Mouse (Mus musculus): ENCODE data around the gene Dvl1. TPM values are rescaled to one million over a fixed set of nuclear protein-coding genes. Genes with fewer than 3 reads are reported as not detected.

Dvl1 gene
- polyA plus RNA-seq, 1 experiment from 2014 or later = 32.1 TPM

- no peak overlapping the region for H3K4me2 ChIP-seq (replicated peaks)
- H3K27me3 ChIP-seq (replicated peaks) = no peaks in the 10 kb centered on the region
- no peak overlapping the region for H3K4me3 ChIP-seq
- H3K27ac ChIP-seq = no peak overlapping the region
- WGBS = 34% methylated on average over 13 of the region's 13 CpGs
- no peaks in the 10 kb centered on the region for H3K4me1 ChIP-seq
- ATAC-seq (ENCODE audit: low FRiP score, low read depth) = no peak
- peaks cover 76% of the 10 kb centered on the region for H3K36me3 ChIP-seq
- H3K9ac ChIP-seq = no peak overlapping the region
- H3K9me3 ChIP-seq = no peaks in the 10 kb centered on the region
These were observed 12.1 kb downstream of the Dvl1 start for GRCm38 (mm10) chr4:155859318-155859717.

- 90% methylated on average over 7 of the region's 7 CpGs for WGBS
- H3K36me3 ChIP-seq = peaks cover 68% of the 10 kb centered on the region
- ATAC-seq (ENCODE audit: low FRiP score, low read depth) = no peak
These were observed 14.6 kb downstream of the Dvl1 start for GRCm38 (mm10) chr4:155861787-155862186.

GRCm38 (mm10) chr4:155863001-155863400 is 15.8 kb downstream of the Dvl1 start, which contains the start of gene Tas1r3:
Gene Tas1r3, minus strand, starts transcription at chr4:155863362.
- no peak within 1 kb of the TSS for H3K4me2 ChIP-seq (replicated peaks)
- H3K9ac ChIP-seq = no peak within 1 kb of the TSS
- H3K9me3 ChIP-seq = no peaks in the 10 kb centered on the region
- no peak for ATAC-seq (ENCODE audit: low FRiP score, low read depth)
- H3K27me3 ChIP-seq (replicated peaks) = no peaks in the 10 kb centered on the region
- WGBS = 79% methylated on average over 5 of the region's 5 CpGs
- no peak within 1 kb of the TSS for H3K4me3 ChIP-seq
- H3K4me1 ChIP-seq = peaks cover under 1% of the 10 kb centered on the region; the same call in 1 of the 2 replicates
- peaks cover 57% of the 10 kb centered on the region for H3K36me3 ChIP-seq
- H3K27ac ChIP-seq = no peak within 1 kb of the TSS

More at GRCm38 (mm10) chr4:155861787-155862186, 14.6 kb downstream of the Dvl1 start:
- H3K9me3 ChIP-seq = no peaks in the 10 kb centered on the region
- no peaks in the 10 kb centered on the region for H3K27me3 ChIP-seq (replicated peaks)
- no peaks in the 10 kb centered on the region for H3K4me1 ChIP-seq
- no peak overlapping the region for H3K4me3 ChIP-seq
- H3K27ac ChIP-seq = no peak overlapping the region
- H3K9ac ChIP-seq = no peak overlapping the region
- no peak overlapping the region for H3K4me2 ChIP-seq (replicated peaks)

GRCm38 (mm10) chr4:155868614-155869298 is 21.6 kb downstream of the Dvl1 start:
- peak overlapping the region; percentile 77 for H3K9ac ChIP-seq
- H3K36me3 ChIP-seq = peaks cover 36% of the 10 kb centered on the region
- no peaks in the 10 kb centered on the region for H3K27me3 ChIP-seq (replicated peaks)
- H3K27ac ChIP-seq = no peak overlapping the region
- H3K9me3 ChIP-seq = no peaks in the 10 kb centered on the region
- H3K4me2 ChIP-seq (replicated peaks) = peak overlapping the region; percentile 98
- H3K4me3 ChIP-seq = peak overlapping the region; percentile 70
- peaks cover 17% of the 10 kb centered on the region for H3K4me1 ChIP-seq
- WGBS = 8% methylated on average over 22 of the region's 22 CpGs
- ATAC-seq (ENCODE audit: low FRiP score, low read depth) = no peak; the same call in none of the 2 replicates

- Histone ChIP-seq H3K36me3 (peaks cover 43% of the 10 kb centered on the region), H3K9ac (peak within 1 kb of the TSS; percentile 77), H3K4me2 (replicated peaks) (peak within 1 kb of the TSS; percentile 98), H3K4me1 (peaks cover 17% of the 10 kb centered on the region), H3K27me3 (replicated peaks) (no peaks in the 10 kb centered on the region), H3K4me3 (peak within 1 kb of the TSS; percentile 70), H3K27ac (peak within 1 kb of the TSS; percentile 10; the same call in 1 of the 2 replicates), H3K9me3 (no peaks in the 10 kb centered on the region)
- WGBS = under 1% methylated on average over 63 of the region's 63 CpGs
- ATAC-seq (ENCODE audit: low FRiP score, low read depth) = peak; percentile 95
These were observed 22.3 kb downstream of the Dvl1 start, which contains the start of the genes Cptp and Ints11 for GRCm38 (mm10) chr4:155869317-155870033. Gene Cptp, minus strand, starts transcription at chr4:155869440. Gene Ints11, plus strand, starts transcription at chr4:155869546.

- Histone ChIP-seq H3K4me2 (replicated peaks) (no peak overlapping the region), H3K27me3 (replicated peaks) (no peaks in the 10 kb centered on the region), H3K36me3 (peaks cover 46% of the 10 kb centered on the region), H3K27ac (no peak overlapping the region), H3K9ac (no peak overlapping the region), H3K4me3 (no peak overlapping the region), H3K9me3 (no peaks in the 10 kb centered on the region), H3K4me1 (peaks cover 17% of the 10 kb centered on the region)
- WGBS = 95% methylated on average over 7 of the region's 7 CpGs
- no peak for ATAC-seq (ENCODE audit: low FRiP score, low read depth)
These were observed 24.2 kb downstream of the Dvl1 start for GRCm38 (mm10) chr4:155871404-155871803.

- peaks cover 49% of the 10 kb centered on the region for H3K36me3 ChIP-seq
- H3K4me2 ChIP-seq (replicated peaks) = no peak overlapping the region
- no peaks in the 10 kb centered on the region for H3K9me3 ChIP-seq
- WGBS = 87% methylated on average over 3 of the region's 3 CpGs
- no peak overlapping the region for H3K4me3 ChIP-seq
- ATAC-seq (ENCODE audit: low FRiP score, low read depth) = no peak
- H3K4me1 ChIP-seq = no peaks in the 10 kb centered on the region
- no peak overlapping the region for H3K27ac ChIP-seq
- no peak overlapping the region for H3K9ac ChIP-seq
- no peaks in the 10 kb centered on the region for H3K27me3 ChIP-seq (replicated peaks)
These were observed 36.4 kb downstream of the Dvl1 start for GRCm38 (mm10) chr4:155883587-155883986.

GRCm38 (mm10) chr4:155886330-155886729 is 39.1 kb downstream of the Dvl1 start:
- no peak for ATAC-seq (ENCODE audit: low FRiP score, low read depth)
- no peaks in the 10 kb centered on the region for H3K27me3 ChIP-seq (replicated peaks)
- H3K4me2 ChIP-seq (replicated peaks) = no peak overlapping the region
- WGBS = 94% methylated on average over 5 of the region's 5 CpGs
- H3K4me1 ChIP-seq = peaks cover 10% of the 10 kb centered on the region
- no peak overlapping the region for H3K4me3 ChIP-seq
- H3K27ac ChIP-seq = no peak overlapping the region
- H3K36me3 ChIP-seq = peaks cover 57% of the 10 kb centered on the region
- H3K9me3 ChIP-seq = no peaks in the 10 kb centered on the region
- no peak overlapping the region for H3K9ac ChIP-seq

- H3K4me1 ChIP-seq = peaks cover 11% of the 10 kb centered on the region
- ATAC-seq (ENCODE audit: low FRiP score, low read depth) = no peak
- H3K4me2 ChIP-seq (replicated peaks) = no peak overlapping the region
- no peak overlapping the region for H3K27ac ChIP-seq
- no peaks in the 10 kb centered on the region for H3K9me3 ChIP-seq
- H3K27me3 ChIP-seq (replicated peaks) = no peaks in the 10 kb centered on the region
- no peak overlapping the region for H3K4me3 ChIP-seq
- no peak overlapping the region for H3K9ac ChIP-seq
- H3K36me3 ChIP-seq = peaks cover 57% of the 10 kb centered on the region
- WGBS = 87% methylated on average over 10 of the region's 10 CpGs
These were observed 40.5 kb downstream of the Dvl1 start for GRCm38 (mm10) chr4:155887674-155888073.

- Histone ChIP-seq H3K9me3 (no peaks in the 10 kb centered on the region), H3K27me3 (replicated peaks) (no peaks in the 10 kb centered on the region), H3K4me3 (no peak overlapping the region), H3K9ac (no peak overlapping the region), H3K4me1 (peaks cover 16% of the 10 kb centered on the region), H3K4me2 (replicated peaks) (no peak overlapping the region), H3K27ac (no peak overlapping the region), H3K36me3 (peaks cover 57% of the 10 kb centered on the region)
- 94% methylated on average over 9 of the region's 9 CpGs for WGBS
- no peak for ATAC-seq (ENCODE audit: low FRiP score, low read depth)
These were observed 41.0 kb downstream of the Dvl1 start for GRCm38 (mm10) chr4:155888181-155888580.

GRCm38 (mm10) chr4:155889316-155889715 is 42.1 kb downstream of the Dvl1 start:
- H3K4me2 ChIP-seq (replicated peaks) = no peak overlapping the region
- WGBS = 88% methylated on average over 5 of the region's 5 CpGs
- no peak overlapping the region for H3K4me3 ChIP-seq
- no peaks in the 10 kb centered on the region for H3K27me3 ChIP-seq (replicated peaks)
- no peak overlapping the region for H3K27ac ChIP-seq
- no peak for ATAC-seq (ENCODE audit: low FRiP score, low read depth)
- H3K9ac ChIP-seq = no peak overlapping the region
- peaks cover 27% of the 10 kb centered on the region for H3K4me1 ChIP-seq
- peaks cover 51% of the 10 kb centered on the region for H3K36me3 ChIP-seq
- no peaks in the 10 kb centered on the region for H3K9me3 ChIP-seq

GRCm38 (mm10) chr4:155891011-155891471 is 43.8 kb downstream of the Dvl1 start:
- H3K9ac ChIP-seq = peak overlapping the region; percentile 91
- ATAC-seq (ENCODE audit: low FRiP score, low read depth) = no peak
- H3K4me1 ChIP-seq = peaks cover 40% of the 10 kb centered on the region
- under 1% methylated on average over 34 of the region's 34 CpGs for WGBS
- H3K36me3 ChIP-seq = peaks cover 39% of the 10 kb centered on the region
- H3K27me3 ChIP-seq (replicated peaks) = no peaks in the 10 kb centered on the region
- no peak overlapping the region for H3K27ac ChIP-seq
- peak overlapping the region; percentile 99 for H3K4me2 ChIP-seq (replicated peaks)
- H3K9me3 ChIP-seq = no peaks in the 10 kb centered on the region
- peak overlapping the region; percentile 92 for H3K4me3 ChIP-seq

All from neural tube, embryonic 12.5 days (tissue).